Mouse (Mus musculus) lung, embryonic 15.5 days (tissue): Measurements from ENCODE around the gene Cdhr3. TPM values are rescaled to one million over a fixed set of nuclear protein-coding genes. Genes with fewer than 3 reads are reported as not detected.

Experiments used
- ATAC-seq: fragments of 200-750 bp; cut with Nextera tagmentation; 2 replicates; pipeline ENCODE4 v1.8.0; 2017; ENCODE audit warnings: moderate number of reproducible peaks, borderline replicate concordance; ENCODE audit not compliant: low FRiP score, low TSS enrichment; ENCODE audit errors: extremely low read depth
- H3K27ac ChIP-seq: fragments of 300-500 bp; sonication (generic); 2 replicates; pipeline ENCODE4 v1.5.1; 2015; ENCODE audit warnings: moderate library complexity, mild to moderate bottlenecking, inconsistent platforms
- H3K27me3 ChIP-seq: fragments of 300-500 bp; sonication (generic); 2 replicates; pipeline ENCODE4 v1.6.1; 2015; ENCODE audit warnings: inconsistent platforms
- H3K36me3 ChIP-seq: fragments of 300-500 bp; sonication (generic); 2 replicates; pipeline ENCODE4 v1.6.1; 2015; ENCODE audit warnings: inconsistent platforms
- H3K4me1 ChIP-seq: fragments of 300-500 bp; sonication (generic); 2 replicates; pipeline ENCODE4 v1.6.1; 2015; ENCODE audit warnings: inconsistent platforms
- H3K4me2 ChIP-seq: fragments of 300-500 bp; sonication (generic); 2 replicates; pipeline ENCODE4 v1.6.1; 2015; ENCODE audit warnings: inconsistent platforms, mild to moderate bottlenecking, moderate library complexity
- H3K4me3 ChIP-seq: fragments of 300-500 bp; sonication (generic); 2 replicates; pipeline ENCODE4 v1.5.1; 2015; ENCODE audit warnings: mild to moderate bottlenecking, inconsistent platforms
- H3K9ac ChIP-seq: fragments of 300-500 bp; sonication (generic); 2 replicates; pipeline ENCODE4 v1.6.1; 2015; ENCODE audit warnings: inconsistent platforms
- H3K9me3 ChIP-seq: fragments of 300-500 bp; sonication (generic); 2 replicates; pipeline ENCODE4 v1.6.1; 2016; ENCODE audit warnings: inconsistent platforms
- WGBS: fragments of 180-500 bp; shearing (Covaris S2); methylation state at CpG from one replicate; pipeline ENCODE4 v1.1.7; 2015; 5-methylcytosine and 5-hydroxymethylcytosine counted together
- polyA plus RNA-seq: library from polyadenylated mRNA; unstranded; fragments of >200 nt; fragmentation: Nextera tagmentation; extraction: Ambion mirVana; gene quantifications from 2 replicates; pipeline ENCODE4 v1.2.1, GENCODE M21; 2015

Cdhr3 gene
- polyA plus RNA-seq, 1 experiment from 2014 or later, result 0.44 TPM

DNA sequence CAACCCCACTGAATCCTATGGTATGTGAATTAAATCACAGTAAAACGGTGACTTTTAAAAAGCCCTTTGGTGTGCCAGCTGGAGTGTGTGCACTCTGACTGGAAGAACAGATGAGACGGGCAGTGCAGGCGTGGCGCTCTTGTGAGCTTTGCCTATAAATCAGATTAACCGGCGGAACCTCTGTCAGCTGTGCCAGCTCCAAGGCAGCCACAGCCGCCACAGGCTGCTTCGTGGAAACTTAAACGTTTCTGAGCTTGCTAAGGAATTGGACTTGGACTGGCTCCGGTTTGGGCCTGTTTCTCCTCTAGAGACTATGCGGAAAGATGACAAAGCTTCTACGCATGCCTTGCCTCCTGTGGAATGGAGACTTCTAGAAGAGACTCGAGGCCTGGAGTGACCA, 62.6 kb downstream of the Cdhr3 start:
- ATAC-seq, result no peak
- H3K27me3 ChIP-seq, result no peaks in the 10 kb centered on the region
- peaks cover 21% of the 10 kb centered on the region for H3K4me1 ChIP-seq
- no peaks in the 10 kb centered on the region for H3K9me3 ChIP-seq
- WGBS, result 78% methylated on average over 13 of the region's 13 CpGs
- H3K4me3 ChIP-seq, result no peak overlapping the region
- H3K9ac ChIP-seq, result no peak overlapping the region
- no peak overlapping the region for H3K4me2 ChIP-seq
- H3K27ac ChIP-seq, result no peak overlapping the region
- no peaks in the 10 kb centered on the region for H3K36me3 ChIP-seq

GRCm38 (mm10) chr12:33028708-33029107, 64.0 kb downstream of the Cdhr3 start:
- Histone ChIP-seq H3K9ac (no peak overlapping the region), H3K27me3 (no peaks in the 10 kb centered on the region), H3K4me3 (no peak overlapping the region), H3K27ac (no peak overlapping the region), H3K9me3 (no peaks in the 10 kb centered on the region), H3K4me1 (peaks cover 12% of the 10 kb centered on the region), H3K4me2 (no peak overlapping the region), H3K36me3 (no peaks in the 10 kb centered on the region)
- ATAC-seq, result no peak
- WGBS, result 49% methylated on average over 13 of the region's 13 CpGs

DNA sequence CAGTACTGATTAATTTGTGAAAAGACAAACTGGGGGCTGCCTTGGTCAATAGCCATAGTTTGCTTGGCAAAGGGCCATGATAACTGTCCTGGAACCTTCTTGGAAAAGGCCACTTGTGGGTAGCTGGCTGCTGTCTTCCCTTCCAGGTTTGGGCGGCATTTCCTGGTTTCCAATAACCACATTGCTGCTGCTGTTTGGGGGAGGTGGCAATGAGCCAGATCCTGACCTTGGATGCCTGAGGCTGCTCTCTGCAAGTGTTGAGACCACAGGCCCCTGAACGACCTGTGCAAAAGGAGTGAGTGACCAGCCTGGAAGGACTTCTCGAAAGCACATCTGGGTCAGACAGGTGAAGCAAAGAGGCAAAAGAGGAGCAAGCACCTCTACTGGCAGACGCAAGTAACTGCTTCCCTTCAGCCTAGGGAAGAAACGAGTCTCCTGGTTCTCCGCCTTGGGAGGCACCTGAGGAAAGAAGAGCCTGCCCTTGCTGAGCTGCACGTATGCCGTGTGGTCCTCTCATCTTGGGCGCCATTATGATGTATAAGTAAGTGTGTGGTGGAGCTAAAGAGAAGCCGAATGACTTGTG, 64.5 kb downstream of the Cdhr3 start:
- 0 out of 2 replicates have a peak, but pooled peaks have one; percentile 4 for ATAC-seq
- H3K27ac ChIP-seq, result no peak overlapping the region
- H3K36me3 ChIP-seq, result no peaks in the 10 kb centered on the region
- H3K9ac ChIP-seq, result no peak overlapping the region
- no peaks in the 10 kb centered on the region for H3K27me3 ChIP-seq
- no peaks in the 10 kb centered on the region for H3K9me3 ChIP-seq
- WGBS, result 40% methylated on average over 10 of the region's 10 CpGs
- H3K4me2 ChIP-seq, result no peak overlapping the region
- peaks cover 12% of the 10 kb centered on the region for H3K4me1 ChIP-seq
- no peak overlapping the region for H3K4me3 ChIP-seq

DNA sequence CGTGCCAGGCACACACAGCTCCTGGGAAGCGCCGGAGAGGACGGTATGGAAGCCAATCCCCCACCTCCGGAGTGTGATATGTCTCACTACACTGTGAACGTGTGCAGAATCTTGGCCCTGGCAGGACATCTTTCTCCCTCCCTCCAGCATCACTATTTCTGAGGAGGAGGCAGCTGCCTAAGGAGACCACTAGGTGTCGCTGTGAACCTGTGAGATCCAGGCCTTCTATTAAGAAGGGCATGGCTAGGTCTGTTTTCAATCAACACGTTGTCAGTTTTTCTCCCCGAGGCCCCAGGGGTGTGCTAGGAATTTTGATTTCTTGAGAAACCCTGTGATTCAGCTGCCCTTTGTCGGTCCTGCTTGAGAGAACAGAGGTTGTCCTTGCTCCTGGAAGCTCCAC, 65.6 kb downstream of the Cdhr3 start:
- Histone ChIP-seq H3K4me1 (peaks cover 12% of the 10 kb centered on the region), H3K9me3 (no peaks in the 10 kb centered on the region), H3K9ac (no peak overlapping the region), H3K27ac (no peak overlapping the region), H3K4me2 (peak overlapping the region; percentile 34; the same call in 1 of the 2 replicates), H3K4me3 (no peak overlapping the region), H3K27me3 (no peaks in the 10 kb centered on the region), H3K36me3 (no peaks in the 10 kb centered on the region)
- 0 out of 2 replicates have a peak, but pooled peaks have one; percentile 24 for ATAC-seq
- WGBS, result 2% methylated on average over 10 of the region's 10 CpGs

DNA sequence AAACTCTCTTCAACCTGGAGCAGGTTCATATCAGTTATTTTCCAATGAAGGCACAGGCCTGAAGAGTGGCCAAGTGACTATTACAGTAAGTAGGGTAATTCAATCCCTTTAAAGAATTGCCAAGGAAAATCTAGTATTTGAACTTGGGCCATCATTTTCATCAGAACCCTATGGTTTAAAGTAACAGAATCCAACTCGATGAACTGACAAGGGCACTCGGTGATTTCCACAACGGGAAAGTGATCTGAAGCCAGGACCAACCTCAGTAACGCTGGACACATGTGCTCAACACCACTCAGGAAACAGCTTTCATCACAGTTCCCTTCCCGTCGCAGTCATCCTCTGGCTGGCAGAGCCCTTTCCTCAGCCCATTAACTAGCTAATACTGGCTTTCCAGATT, 68.2 kb downstream of the Cdhr3 start:
- WGBS, result 50% methylated on average over 6 of the region's 6 CpGs
- Histone ChIP-seq H3K4me2 (no peak overlapping the region), H3K36me3 (no peaks in the 10 kb centered on the region), H3K9me3 (no peaks in the 10 kb centered on the region), H3K27me3 (no peaks in the 10 kb centered on the region), H3K9ac (no peak overlapping the region), H3K4me3 (no peak overlapping the region), H3K27ac (no peak overlapping the region), H3K4me1 (peaks cover 12% of the 10 kb centered on the region)
- no peak for ATAC-seq

- no peaks in the 10 kb centered on the region for H3K27me3 ChIP-seq
- H3K27ac ChIP-seq, result no peak overlapping the region
- H3K4me1 ChIP-seq, result no peaks in the 10 kb centered on the region
- no peak overlapping the region for H3K4me3 ChIP-seq
- H3K9ac ChIP-seq, result no peak overlapping the region
- ATAC-seq, result no peak
- H3K9me3 ChIP-seq, result no peaks in the 10 kb centered on the region
- WGBS, result 85% methylated on average over 4 of the region's 4 CpGs
- H3K36me3 ChIP-seq, result no peaks in the 10 kb centered on the region
- no peak overlapping the region for H3K4me2 ChIP-seq
These were observed 70.9 kb downstream of the Cdhr3 start for GRCm38 (mm10) chr12:33021751-33022150.

DNA sequence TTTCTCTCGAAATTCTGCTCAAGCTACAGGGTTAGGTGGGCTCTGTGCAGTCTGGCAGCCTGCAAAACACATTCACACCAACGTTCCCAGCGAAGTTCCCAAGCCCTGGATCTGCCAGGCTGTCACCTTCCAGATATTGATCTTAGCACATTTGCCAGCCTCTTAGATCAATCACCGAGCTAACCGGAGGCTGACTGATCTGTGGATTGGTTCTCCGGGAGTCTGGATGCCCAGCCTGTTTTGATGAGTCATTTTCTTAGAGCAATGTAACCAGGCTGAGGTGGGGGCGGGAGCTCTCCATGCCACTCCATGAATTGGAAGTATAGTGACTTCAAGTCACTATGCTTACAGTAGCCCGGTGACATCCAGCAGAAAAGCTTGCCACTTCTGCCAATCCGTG, 71.5 kb downstream of the Cdhr3 start:
- Histone ChIP-seq H3K4me3 (no peak overlapping the region), H3K4me1 (no peaks in the 10 kb centered on the region), H3K9ac (no peak overlapping the region), H3K9me3 (no peaks in the 10 kb centered on the region), H3K27me3 (no peaks in the 10 kb centered on the region), H3K36me3 (no peaks in the 10 kb centered on the region), H3K27ac (no peak overlapping the region), H3K4me2 (no peak overlapping the region)
- 66% methylated on average over 9 of the region's 9 CpGs for WGBS
- no peak for ATAC-seq

GRCm38 (mm10) chr12:33020011-33020410, 72.7 kb downstream of the Cdhr3 start:
- no peaks in the 10 kb centered on the region for H3K27me3 ChIP-seq

DNA sequence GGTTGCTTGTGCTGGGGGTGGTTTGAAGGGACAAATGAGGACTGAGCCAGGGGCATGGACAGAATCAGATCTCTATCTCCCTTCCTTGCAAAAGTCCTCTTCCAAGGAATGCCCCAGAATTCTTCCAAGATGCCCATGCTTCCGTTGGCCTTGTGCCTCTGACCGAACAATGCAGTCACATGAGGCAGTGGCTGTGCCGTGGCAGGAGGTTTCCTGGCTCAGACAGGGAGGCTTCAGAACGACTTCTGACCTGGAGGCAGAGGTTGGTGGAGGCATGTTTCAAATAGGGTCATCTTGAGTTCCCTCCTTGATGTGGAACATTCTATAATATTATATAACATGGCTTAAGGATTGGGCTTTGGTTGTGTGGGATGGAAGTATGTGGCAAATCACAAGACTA, 74.1 kb downstream of the Cdhr3 start:
- H3K9ac ChIP-seq, result no peak overlapping the region
- no peak overlapping the region for H3K4me2 ChIP-seq
- ATAC-seq, result no peak
- H3K9me3 ChIP-seq, result no peaks in the 10 kb centered on the region
- no peaks in the 10 kb centered on the region for H3K4me1 ChIP-seq
- no peaks in the 10 kb centered on the region for H3K36me3 ChIP-seq
- H3K27ac ChIP-seq, result no peak overlapping the region
- WGBS, result 61% methylated on average over 4 of the region's 4 CpGs
- H3K4me3 ChIP-seq, result no peak overlapping the region
- H3K27me3 ChIP-seq, result no peaks in the 10 kb centered on the region

More at GRCm38 (mm10) chr12:33020011-33020410, 72.7 kb downstream of the Cdhr3 start:
- WGBS, result 73% methylated on average over 6 of the region's 6 CpGs
- Histone ChIP-seq H3K9ac (no peak overlapping the region), H3K9me3 (no peaks in the 10 kb centered on the region), H3K4me1 (no peaks in the 10 kb centered on the region), H3K4me3 (no peak overlapping the region), H3K4me2 (no peak overlapping the region), H3K36me3 (no peaks in the 10 kb centered on the region), H3K27ac (no peak overlapping the region)
- ATAC-seq, result no peak

- Histone ChIP-seq H3K4me2 (no peak overlapping the region), H3K27me3 (no peaks in the 10 kb centered on the region), H3K9ac (no peak overlapping the region), H3K4me1 (no peaks in the 10 kb centered on the region), H3K9me3 (no peaks in the 10 kb centered on the region), H3K36me3 (no peaks in the 10 kb centered on the region), H3K27ac (no peak overlapping the region), H3K4me3 (no peak overlapping the region)
- ATAC-seq, result no peak
- WGBS, result 68% methylated on average over 7 of the region's 7 CpGs
These were observed 75.6 kb downstream of the Cdhr3 start for GRCm38 (mm10) chr12:33016824-33017705.

DNA sequence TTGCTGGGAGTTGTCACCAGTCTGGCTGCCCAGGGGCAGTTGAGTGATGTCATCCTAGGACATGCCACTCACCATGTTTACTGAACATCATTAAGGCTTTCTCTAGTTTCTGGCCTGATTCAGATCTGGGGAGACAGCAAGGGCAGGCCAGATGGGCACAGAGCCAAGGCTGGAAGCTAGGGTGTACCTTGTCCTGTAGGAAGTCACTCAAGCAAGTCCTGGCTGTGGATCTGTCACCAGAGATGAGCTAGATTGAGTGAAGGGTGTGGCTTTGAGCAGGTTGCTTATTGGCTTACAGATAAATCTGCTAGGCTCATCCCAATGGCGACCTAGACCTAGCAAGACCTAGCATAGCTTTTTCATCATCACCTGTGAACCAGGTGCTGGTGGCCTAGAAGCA, 77.6 kb downstream of the Cdhr3 start:
- Histone ChIP-seq H3K4me3 (no peak overlapping the region), H3K4me1 (no peaks in the 10 kb centered on the region), H3K9ac (no peak overlapping the region), H3K4me2 (no peak overlapping the region), H3K27me3 (no peaks in the 10 kb centered on the region), H3K9me3 (no peaks in the 10 kb centered on the region), H3K27ac (no peak overlapping the region), H3K36me3 (no peaks in the 10 kb centered on the region)
- WGBS, result 79% methylated on average over 1 of the region's 1 CpGs
- ATAC-seq, result no peak

DNA sequence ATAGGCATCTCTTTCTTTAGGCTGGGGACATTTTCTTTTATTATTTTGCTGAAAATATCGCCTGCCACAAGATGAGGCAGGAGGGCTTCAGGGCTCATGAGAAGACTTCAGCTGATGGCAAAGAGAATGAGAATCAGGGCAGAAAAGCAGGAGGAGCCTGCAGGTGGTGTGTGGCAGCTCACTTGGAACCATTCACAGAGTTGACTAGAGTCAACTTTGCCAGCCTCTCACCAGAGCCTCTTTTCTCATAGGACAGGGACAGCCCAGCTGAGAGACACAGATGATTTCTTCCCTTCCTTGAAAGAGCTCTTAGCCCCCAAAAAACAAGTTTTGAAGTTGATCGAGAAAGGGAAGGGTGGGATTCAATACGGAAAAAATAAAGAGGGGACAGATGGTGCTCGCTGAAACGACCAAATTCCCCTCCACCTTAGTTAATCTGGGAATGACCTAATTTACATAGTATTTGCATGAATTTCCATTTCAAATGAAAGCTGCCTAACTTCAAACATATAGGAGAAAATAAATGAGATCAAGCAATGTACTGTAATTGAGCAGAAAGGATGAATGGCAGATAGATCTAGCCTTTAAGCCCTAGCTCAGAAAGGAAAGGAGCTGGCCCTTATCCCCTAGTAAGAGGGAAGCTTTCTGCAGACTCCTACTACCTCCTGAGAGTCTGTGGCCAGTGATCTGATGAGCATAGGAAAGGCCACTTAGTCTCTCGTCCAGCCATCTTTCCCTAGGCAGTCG, 78.5 kb downstream of the Cdhr3 start:
- Histone ChIP-seq H3K27ac (no peak overlapping the region), H3K4me2 (no peak overlapping the region), H3K9ac (no peak overlapping the region), H3K9me3 (no peaks in the 10 kb centered on the region), H3K27me3 (no peaks in the 10 kb centered on the region), H3K4me1 (peaks cover 6% of the 10 kb centered on the region), H3K4me3 (no peak overlapping the region), H3K36me3 (no peaks in the 10 kb centered on the region)
- 61% methylated on average over 7 of the region's 7 CpGs for WGBS
- no peak for ATAC-seq
